Mouse (Mus musculus): ENCODE results near the gene Hhex.

DNA sequence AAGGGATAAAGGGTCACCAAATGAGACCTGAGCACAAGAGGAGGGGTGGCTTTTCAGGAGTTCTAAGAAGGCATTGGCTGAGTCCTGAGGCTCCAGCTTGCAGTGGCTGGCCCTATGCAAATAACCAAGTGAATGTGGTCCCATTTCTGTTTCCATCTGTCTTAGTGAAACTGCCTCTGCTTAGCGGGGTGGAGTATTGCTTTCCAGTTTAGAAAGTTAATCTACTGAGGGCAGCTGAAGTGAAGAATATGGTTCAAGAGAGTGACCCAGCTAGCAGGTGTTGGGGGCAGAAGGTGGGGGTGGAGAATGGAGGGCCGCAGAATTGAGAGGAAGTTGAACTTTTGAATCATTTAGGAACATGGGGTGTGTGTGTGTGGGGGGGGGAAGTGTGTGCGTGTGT lies 31.8 kb downstream of the Hhex start:
- TF ChIP-seq CTCF (IDR thresholded peaks at IDR 0.05; ENCODE audit: borderline replicate concordance, extremely low read depth, insufficient read depth, insufficient read length) (no peak), POLR2A (IDR thresholded peaks at IDR 0.05; ENCODE audit: borderline replicate concordance, extremely low read depth, insufficient read depth, insufficient read length, poor library complexity, severe bottlenecking) (no peak)

All from brain, embryonic 14.5 days (tissue).